Mouse (Mus musculus): ENCODE measurements around the gene Neurl2.

Gene Neurl2

DNA sequence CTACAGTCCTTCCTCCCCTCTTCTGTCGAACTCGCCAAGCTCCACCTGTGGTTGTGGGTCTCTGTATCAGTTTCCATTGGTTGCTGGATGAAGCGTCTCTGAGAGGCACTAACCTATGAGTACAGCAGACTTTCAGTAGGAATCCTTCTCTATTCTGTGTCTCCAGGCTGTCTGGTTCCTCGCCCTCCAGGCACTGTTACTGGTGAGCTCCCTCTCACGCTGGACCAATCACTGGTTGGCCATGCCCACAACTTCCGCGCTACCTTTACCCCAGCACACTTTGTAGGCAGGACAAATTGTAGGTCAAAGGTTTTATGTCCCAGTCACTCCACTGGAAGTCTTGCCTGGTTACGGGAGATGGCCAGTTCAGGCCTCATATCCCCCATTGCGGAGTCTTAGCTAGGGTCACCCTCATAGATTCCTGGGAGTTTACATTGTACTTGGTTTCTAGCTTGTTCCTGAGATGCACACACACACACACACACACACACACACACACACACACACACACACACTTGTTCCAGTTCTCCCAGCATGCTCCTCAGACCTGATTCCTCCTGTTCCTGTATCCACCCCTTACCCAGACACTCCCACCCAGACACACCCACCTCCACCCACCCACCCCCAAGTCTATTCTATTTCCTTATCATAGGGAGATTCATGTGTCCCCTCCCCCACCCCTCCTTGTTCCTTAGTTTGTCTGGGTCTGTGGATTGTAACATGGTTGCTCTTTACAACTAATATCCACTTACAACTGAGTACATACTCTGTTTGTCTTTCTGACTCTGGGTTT lies 26.6 kb upstream of the Neurl2 start:
- CTCF ChIA-PET: interaction anchor here (0.6 to 1.2 kb wide), 3 partner anchors 18 to 173 kb away, joined by 3 to 5 read pairs (median 3); no protein-coding TSS in a partner anchor

DNA sequence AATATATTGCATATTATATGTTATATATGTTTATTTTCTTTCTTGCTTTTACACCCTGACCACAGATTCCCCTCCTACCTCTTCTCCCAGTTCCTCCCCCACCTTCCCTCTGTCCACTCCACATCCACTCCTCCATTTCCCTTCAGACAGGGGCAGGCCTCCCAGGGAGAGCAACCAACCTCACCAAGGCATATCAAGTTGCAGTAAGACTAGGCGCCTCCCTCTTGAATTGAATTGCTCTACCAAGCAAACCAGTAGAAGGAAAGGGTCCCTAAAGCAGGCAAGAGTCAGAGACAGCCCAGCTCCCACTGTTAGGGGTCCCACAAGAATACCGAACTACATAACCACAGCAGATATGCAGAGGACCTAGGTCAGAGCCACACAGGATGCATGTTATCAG lies 25.9 kb upstream of the Neurl2 start:
- CTCF ChIA-PET: interaction anchor here (0.5 to 1.2 kb wide), 2 partner anchors 19 to 57 kb away, joined by 3 to 4 read pairs; no protein-coding TSS in a partner anchor

DNA sequence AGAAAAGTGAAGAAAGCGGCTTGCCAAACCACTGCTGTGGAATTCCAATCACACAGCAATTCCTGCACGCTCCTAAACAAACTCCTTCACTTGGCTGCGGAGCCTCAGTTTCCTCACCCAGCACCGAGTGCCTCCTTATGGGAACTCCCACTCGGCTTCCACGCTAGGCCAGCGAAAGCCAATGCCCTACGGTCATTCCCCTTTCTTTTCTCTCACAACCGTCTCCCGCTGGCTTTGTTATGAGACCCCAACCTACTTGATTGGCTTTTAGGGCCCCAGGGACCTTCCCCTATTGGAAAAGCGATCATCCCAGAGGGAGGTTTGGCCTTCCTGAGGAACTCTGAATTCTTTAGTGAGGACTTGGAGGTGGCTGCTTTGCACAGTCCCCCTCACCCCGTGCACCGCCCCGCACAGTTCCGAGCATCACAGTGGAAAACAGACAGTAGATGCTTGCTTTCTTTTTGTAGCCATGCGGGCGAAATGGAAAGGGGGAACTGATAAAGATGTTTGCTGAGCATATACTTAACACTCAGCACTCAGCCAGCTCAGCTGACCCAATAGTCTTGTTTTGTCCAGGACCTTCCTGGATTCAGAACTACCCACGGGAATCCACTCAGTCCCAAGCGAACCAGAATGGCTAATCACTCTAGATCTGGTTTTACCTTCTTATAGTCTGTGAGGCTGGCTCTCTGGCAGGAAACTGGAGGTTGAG lies 24.7 kb upstream of the Neurl2 start:
- CTCF ChIA-PET: interaction anchor here (1.2 kb wide), 2 partner anchors 9 to 20 kb away, joined by 3 to 4 read pairs; no protein-coding TSS in a partner anchor

DNA sequence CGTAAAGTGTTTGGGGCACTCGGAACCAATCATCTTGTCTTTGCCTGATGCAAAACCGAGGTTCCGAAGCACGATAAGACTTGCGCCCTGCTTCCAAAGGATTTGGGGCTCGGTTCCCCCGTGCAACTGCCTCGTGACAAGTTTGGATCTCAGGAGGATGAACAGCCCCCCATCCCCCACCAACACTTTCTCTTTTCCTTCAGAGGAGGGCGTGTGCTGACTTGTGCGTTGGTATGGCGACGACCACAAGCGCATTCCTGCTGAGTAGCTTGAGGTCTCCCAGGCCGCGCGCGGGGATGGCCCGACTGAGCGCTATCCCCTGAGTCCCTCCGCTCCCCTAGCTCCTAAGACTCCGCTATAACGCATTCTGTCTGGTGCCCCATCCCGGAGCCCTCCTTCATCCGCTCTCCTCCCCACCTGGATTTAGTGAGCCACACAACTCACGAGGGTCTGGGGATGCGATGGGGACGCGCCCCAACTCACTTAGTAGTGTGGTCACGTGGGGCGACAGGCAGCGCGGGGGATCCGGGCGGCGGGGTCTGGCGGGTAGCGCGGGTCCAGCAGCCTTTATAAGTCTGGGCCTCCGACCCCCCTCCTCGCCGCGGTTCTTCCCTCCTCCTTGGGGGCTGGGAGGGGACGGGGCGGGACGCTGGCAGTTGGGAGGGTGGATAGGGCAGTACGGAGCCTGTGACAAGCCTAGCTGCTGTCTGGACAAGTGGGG lies 24.0 kb upstream of the Neurl2 start, which contains the start of gene Pltp:
Pltp (minus strand) TSS at position 611 of the 721 bp plus-strand sequence.
- CTCF ChIA-PET: interaction anchor here (1.2 kb wide), 1 partner anchor 10 kb away, joined by 4 read pairs; no protein-coding TSS in a partner anchor

DNA sequence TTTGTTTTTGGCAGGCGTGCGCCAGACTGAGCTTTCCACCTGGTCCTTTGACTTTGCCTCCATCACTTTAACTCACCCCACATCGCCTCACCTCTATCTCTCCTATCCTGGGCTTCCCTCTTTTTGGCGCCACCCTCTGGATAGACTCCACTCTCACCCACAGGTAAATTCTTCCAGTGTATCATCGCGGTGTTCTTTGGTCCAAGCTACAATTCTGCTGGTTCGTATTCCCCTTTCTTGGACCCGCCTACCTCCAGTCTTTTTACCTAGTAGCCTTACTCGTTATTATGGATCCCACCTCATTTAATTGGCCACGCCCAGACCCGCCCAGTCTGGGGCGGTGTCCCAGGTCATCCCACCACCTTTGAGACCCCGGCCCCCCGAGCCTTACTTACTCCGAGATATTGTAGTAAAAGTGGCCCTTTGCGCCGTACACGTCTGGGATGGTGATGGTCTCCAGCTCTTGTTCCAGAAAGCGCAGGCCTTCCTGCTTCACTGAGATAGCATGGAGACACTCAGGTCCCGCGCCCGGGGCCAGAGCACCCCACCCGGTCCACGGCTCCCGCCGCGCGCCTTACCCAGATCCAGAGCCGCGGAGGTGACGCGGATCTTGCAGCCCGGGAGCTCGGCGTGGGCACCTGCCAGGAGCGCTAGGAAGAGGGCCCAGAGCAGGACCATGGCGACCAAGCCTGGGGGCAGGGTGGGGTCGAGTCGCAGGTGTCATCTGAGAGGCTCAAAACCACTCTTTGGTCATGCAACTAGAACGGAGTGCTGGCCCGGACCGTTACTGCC lies 23.2 kb upstream of the Neurl2 start:
- CTCF ChIA-PET: interaction anchor here (0.6 kb wide), 1 partner anchor 24 kb away, joined by 4 read pairs; no protein-coding TSS in a partner anchor

DNA sequence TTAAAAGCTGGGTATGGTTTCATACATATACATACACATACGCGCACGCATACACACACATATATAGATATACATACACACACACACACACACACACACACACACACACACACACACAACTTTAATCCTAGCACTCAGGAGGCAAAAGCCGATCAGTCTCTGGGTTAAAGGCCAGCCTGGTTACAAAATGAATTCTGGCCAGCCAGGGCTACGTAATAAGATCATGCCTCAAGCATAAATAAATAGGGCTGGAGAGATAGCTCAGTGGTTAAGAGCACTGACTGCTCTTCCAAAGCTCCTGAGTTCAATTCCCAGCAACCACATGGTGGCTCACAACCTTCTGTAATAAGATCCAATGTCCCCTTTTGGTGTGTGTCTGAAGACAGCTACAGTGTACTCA lies 22.3 kb upstream of the Neurl2 start:
- CTCF ChIA-PET: interaction anchor here (0.6 kb wide), 2 partner anchors 25 to 61 kb away, joined by 3 to 4 read pairs; no protein-coding TSS in a partner anchor

DNA sequence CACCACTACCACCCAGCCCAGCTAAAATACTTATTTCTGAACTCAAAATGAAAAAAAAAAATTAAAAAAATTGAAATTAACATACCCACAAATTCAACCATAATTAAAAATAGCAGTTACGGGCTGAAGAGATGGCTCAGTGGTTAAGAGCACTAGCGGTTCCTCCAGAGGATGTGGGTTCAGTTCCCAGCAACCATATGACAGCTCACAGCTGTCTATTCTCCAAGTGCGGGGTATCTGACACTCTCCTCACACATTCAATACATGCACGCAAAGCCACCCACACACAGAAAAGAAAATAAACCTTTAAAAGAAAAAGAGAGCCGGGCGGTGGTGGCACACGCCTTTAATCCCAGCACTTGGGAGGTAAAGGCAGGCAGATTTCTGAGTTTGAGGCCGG lies 16.8 kb upstream of the Neurl2 start:
- CTCF ChIA-PET: interaction anchor here (0.6 kb wide), 2 partner anchors 26 to 68 kb away, joined by 3 read pairs; no protein-coding TSS in a partner anchor

DNA sequence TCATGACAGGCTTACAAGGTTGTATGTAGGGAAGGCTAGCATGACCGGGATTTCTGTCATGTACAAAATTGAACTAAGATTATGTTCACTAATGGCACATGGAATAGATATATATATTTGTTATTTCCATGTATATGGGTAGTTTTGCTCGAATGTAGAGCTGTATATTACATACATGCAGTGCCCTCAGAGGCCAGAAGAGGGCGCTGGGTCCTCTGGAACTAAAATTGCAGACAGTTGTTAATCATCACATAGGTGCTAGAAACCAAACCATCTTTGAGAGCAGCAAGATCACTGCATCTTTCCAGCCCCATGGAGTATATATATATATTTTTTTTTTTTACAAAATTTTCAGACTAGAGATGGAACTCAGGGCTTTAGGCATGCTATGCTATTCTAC lies 12.5 kb upstream of the Neurl2 start:
- CTCF ChIA-PET: interaction anchor here (0.6 to 0.7 kb wide), 2 partner anchors 16 to 1707 kb away, joined by 3 to 5 read pairs; no protein-coding TSS in a partner anchor

DNA sequence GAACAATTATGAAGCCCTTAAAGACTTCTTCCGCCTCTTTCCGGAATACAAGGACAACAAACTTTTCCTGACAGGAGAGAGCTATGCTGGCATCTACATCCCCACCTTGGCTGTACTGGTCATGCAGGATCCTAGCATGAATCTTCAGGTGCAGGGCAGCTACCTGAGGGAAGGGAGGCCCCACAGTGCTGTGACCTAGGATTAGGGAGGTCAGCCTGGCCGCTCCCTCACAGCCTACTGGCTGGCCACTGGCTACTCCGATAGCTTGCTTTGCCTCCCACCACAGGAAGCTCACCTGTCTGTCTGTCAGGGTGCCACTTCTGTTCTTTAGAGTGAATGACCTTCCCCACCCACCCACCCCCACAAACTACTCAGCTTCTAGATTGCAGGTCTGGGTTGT lies 1.9 kb upstream of the Neurl2 start:
- CTCF ChIA-PET: interaction anchor here (0.6 to 1.4 kb wide), 5 partner anchors 35 to 453 kb away, joined by 3 to 15 read pairs (median 6); no protein-coding TSS in a partner anchor

DNA sequence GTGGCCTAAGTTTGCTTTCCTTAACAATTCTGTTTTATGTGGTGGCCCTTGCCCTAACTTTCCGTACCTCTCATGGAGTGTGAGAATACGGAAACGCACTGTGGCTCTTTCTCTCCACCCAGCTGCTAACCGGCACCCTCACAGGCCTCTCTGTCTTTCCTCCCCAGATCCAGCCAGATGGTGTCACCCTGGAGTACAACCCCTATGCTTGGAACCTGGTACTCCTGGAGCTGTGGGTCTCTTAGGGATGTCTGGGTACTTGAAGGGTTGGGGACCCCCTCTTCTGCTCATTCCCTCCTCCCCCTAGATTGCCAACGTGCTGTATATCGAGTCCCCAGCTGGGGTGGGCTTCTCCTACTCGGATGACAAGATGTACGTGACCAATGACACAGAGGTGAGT lies 1.3 kb upstream of the Neurl2 start:
- CTCF ChIA-PET: interaction anchor here (0.6 to 1.4 kb wide), 3 partner anchors 41 to 452 kb away, joined by 3 to 9 read pairs (median 3); no protein-coding TSS in a partner anchor

DNA sequence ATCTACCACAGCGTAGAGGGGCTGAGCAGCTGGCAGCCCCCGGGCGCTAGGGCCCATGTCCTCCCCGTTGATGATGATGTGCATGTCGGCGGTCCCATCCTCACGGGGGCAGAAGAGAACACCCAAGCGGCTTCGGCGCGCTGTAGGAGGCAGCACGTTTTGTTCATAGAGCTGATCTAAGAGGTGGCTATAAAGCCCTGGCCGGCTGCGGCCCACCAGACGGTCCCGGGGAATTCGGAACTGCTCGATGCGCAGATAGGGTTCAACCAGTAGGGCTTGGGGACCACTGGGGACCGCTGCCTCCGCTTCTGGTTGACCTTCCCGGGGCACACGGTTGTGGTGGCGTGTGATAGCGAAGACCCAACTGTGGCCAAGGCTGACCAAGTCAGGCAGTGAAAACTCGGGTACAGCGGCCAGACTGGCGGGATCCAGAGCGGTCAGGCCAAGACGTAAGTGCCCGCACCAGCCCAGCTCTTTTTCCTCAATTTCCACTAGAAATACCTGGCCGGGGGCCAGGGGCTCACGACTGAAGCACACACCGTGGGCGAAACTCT lies 431 bp downstream of the Neurl2 start, which contains the start of gene Ctsa:
Ctsa (plus strand) TSS at position 126 of the 554 bp plus-strand sequence.
- CTCF ChIA-PET: interaction anchor here (1.4 kb wide), 1 partner anchor 27 kb away, joined by 3 read pairs; no protein-coding TSS in a partner anchor

DNA sequence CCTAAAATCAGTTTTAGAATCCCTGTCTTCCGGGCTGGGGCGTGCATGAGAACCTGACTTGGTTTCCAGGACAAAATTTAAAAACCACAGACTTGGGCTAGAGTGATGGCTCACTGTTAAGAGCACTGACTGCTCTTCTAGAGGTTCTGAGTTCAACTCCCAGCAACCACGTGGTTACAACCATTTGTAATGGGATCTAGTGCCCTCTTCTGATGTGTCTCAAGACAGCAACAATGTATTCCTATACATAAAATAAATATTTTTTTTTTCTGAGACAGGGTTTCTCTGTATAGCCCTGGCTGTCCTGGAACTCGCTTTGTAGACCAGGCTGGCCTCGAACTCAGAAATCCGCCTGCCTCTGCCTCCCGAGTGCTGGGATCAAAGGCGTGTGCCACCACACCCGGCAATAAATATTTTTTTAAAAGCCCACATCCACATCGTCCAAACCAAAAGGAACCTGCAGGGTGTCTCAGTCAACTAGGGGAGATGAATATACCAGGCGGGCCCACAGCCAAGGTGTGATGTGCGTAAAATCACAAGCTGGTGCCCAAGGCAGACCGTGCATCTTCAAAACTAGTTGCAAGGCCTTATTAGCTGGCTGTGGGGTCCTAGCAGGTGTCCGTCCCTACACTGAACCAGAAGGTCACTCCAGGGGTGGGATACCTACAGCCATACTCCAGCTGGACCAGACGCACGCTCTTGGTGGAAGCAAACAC lies 1.1 kb downstream of the Neurl2 start:
- CTCF ChIA-PET: interaction anchor here (1.4 kb wide), 1 partner anchor 27 kb away, joined by 3 read pairs; no protein-coding TSS in a partner anchor

DNA sequence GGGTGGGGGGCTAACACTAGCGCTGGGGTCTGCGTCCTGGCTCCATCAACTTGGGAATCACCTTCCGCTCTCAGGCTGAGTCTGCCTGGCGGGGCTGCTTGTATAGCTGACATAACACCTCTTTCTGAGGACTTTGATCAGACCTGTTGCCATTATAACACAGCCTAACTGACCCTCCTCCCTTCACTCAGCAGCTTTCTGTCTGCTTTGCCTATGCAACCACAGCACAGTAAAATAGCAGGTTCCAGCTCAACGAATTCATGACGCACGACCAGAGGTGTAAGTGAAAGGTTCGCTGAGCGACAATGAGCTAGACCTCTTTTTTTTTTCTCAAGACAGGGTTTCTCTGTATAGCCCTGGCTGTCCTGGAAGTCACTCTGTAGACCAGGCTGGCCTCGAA lies 2.2 kb downstream of the Neurl2 start:
- CTCF ChIA-PET: interaction anchor here (1.0 kb wide), 1 partner anchor 126 kb away, joined by 5 read pairs; no protein-coding TSS in a partner anchor

DNA sequence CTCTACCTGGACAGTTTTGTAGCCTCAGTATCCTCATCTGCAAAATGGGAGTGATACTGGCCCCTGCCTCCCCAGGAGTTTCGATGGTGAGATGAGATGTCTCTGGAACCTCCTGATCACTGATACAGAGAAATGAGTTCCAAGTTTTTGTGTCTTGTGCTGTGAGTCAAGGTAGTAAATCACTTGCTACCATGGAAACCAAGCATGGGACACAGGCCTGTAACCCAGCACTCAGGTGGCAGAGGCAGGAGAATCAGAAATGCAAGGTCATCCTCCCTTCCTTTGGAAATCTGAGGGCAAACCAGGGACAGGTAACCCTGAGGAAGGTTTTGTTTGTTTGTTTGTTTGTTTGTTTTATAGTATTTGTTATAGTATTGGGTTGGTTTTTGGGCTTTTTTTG lies 4.2 kb downstream of the Neurl2 start:
- CTCF ChIA-PET: no interaction called here

DNA sequence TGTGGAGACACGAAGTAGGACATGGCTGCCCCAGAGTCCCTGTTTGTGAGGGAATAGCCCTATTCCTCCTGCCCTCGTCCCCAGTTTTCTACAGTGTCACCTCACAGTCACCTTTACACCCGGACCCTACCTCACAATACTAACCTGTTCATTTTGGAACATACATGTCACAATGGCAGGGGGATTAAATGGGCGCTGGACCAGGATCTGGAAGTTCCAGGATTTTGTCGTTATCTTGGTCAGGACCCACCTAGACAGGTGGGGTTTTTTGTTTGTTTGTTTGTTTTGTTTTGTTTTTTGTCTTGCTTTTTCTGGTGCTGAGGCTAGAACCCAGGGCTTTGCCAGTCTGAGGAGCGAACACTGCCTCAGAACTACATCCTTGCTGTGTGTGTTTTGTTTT lies 4.8 kb downstream of the Neurl2 start, which contains the start of gene Spata25:
Spata25 (minus strand) TSS at position 101 of the 400 bp plus-strand sequence.
- CTCF ChIA-PET: no interaction called here

DNA sequence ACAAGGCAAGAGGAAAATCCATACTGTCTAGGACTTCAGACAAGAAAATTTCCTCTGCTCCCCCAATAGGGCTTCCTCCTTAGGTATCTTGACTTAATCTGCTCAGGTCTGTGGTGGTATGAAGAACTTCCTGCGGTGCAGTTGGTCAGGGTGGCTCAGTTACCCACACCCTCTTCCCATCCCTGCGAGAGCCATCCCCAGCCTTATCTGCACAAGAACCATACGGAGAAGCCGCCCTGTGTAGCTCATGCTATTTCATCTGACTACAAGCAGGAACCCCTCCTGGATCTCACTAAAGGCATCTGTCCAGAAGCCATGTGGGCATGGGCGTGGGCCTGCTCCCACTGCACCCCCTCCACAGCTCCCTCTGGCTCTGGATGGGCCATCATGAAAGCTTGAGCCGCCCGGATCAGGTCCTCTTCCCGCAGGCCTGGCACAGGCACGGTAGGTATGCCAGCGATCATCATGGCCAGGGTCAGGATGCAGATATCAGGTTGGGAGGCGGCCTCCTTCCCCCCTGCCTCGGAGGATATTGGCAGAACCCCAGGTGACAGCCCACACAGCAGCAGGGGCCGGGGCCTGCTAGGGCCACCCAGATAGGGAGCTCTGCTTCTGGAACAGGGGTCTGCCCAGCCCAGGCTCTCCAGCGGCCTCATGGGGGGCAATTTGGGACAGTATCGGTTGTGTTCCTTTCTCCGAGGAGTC lies 6.0 kb downstream of the Neurl2 start:
- CTCF ChIA-PET: no interaction called here

DNA sequence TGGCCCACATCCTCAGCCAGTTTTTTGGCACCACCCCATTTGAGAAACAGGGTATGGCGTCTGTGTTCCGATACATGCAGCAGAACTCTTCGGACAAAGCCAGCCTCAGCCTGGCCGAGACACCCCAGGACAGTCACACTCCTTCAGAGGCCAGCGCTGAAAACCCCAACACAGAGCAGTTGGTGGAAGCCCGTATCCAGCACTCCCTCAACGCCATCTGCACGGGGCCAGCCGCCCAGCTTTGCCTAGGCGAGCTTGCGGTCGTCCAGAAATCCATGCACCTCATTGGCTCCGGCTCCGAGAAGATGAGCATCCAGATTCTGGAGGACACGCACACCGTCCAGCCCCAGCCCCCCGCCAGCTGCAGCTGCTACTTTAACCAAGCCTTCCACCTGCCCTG lies 7.7 kb downstream of the Neurl2 start:
- CTCF ChIA-PET: no interaction called here

DNA sequence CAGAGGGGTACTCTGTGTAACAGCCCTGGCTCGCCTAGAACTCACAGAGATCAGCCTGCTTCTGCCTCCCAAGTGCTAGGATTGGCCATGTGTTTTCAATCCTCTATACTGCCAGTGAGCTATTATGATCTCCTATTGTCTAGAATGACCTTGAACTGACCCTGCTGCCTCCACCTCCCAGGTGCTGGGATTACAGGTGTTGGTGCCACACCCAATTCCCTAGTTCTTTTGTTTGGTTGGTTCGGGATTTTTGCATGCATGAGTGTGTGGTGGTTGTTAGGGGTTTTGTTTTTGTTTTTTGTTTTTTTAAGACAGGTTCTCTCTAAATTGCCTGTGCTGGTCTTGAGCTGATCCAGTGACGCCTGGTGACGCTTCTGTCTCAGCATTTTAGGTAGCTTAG lies 9.3 kb downstream of the Neurl2 start:
- CTCF ChIA-PET: interaction anchor here (0.5 to 0.6 kb wide), 2 partner anchors 26 to 70 kb away, joined by 3 to 4 read pairs; no protein-coding TSS in a partner anchor

DNA sequence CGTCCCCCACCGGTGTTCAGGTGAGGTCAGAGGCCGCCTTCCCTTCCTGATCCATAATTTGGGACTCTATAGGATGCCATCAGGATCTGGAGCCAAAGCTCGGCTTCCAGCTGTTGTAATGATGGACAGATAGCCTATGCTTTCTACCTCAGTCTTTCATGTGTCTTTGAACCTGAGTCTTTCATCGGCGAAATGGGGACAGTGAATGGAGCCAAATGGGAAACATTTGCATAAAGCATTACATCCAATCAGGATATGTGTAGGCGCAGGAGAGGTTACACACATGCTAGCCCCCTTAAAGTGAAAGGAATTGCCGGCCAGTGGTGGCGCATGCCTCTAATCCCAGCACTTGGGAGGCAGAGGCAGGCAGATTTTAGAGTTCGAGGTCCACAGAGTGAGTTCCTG lies 10.1 kb downstream of the Neurl2 start:
- CTCF ChIA-PET: no interaction called here
